Mouse (Mus musculus) lung, adult 2 months (tissue): ENCODE measurements around the gene Pcnx2. TPM values are rescaled to one million over a fixed set of nuclear protein-coding genes. Genes with fewer than 3 reads are reported as not detected.

Experiments
- DNase-seq: peaks from one replicate; pipeline ENCODE4 v3.0.0; 2022
- H3K4me1 ChIP-seq: fragments of 200-500 bp; 2 replicates; pipeline ENCODE4 v1.6.1; 2011; ENCODE audit warnings: low read length; ENCODE audit not compliant: control insufficient read depth, insufficient read depth
- H3K4me3 ChIP-seq: fragments of 200-500 bp; replicated peaks from 2 replicates; pipeline ENCODE3; 2011; ENCODE audit warnings: low read depth, mild to moderate bottlenecking, control low read depth, low read length; ENCODE audit errors: extremely low read depth
- CTCF ChIP-seq: fragments of 200-500 bp; IDR thresholded peaks from 2 replicates; pipeline ENCODE4 v1.5.1; 2011; ENCODE audit warnings: mild to moderate bottlenecking, low read length, control low read depth; ENCODE audit not compliant: insufficient read depth
- POLR2A ChIP-seq: fragments of 200-500 bp; IDR thresholded peaks from 2 replicates; pipeline ENCODE4 v1.6.1; 2011; ENCODE audit warnings: low read depth, mild to moderate bottlenecking, control low read depth, low read length, borderline replicate concordance; ENCODE audit errors: extremely low read depth
- WGBS: fragments of 180-500 bp; shearing (Covaris S2); methylation state at CpG from one replicate; pipeline ENCODE4 v1.1.7; 2018; 5-methylcytosine and 5-hydroxymethylcytosine counted together
- polyA plus RNA-seq: library from polyadenylated mRNA; depleted of rRNA; stranded (reverse); fragments of >200 nt; gene quantifications from 2 replicates; pipeline ENCODE4 v1.2.3, GENCODE M21; 2012

Pcnx2 gene
- polyA plus RNA-seq, 1 experiment, result 2.1 TPM

DNA sequence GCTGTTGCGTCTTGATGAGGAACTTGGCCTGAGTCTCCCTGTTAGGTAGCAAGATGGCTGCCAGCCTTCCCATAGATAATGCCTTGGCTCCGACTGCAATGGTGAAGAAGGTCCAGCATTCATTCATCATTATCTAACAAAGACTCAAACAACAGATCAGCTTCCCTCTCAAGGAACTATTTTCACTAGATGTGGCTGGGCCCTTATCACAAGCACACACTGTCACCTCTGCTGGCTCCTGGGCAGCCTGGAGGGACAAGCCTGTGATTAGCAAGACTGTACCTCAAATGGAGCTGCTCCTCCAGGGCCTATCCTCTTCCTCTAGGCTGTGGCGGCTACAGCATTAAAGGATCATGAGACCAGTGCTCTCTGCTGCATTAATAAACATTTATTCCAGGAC, 28.4 kb downstream of the Pcnx2 start:
- DNase-seq, result no peak
- TF ChIP-seq CTCF (no peak), POLR2A (no peak)
- no peak overlapping the region for H3K4me3 ChIP-seq
- 81% methylated on average over 3 of the region's 3 CpGs for WGBS
- no peaks in the 10 kb centered on the region for H3K4me1 ChIP-seq

DNA sequence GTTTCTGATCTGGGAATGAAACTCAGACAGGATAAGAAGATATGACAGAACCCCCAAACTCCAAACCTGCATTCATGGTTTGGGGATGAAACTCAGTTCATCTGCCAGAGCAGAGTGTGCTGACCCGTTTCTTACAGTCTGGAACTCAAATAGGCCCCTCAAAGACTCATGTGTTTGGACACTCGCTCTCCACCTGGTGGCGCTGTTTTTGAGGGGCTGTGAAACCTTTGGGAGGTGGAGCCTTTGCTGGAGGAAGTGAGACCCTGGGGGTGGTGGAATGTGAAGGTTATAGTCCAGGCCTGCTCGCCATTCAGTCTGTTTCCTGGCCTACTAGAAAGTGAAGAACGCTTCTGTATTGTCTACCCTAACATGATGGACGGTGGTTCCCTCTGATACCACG, 29.6 kb downstream of the Pcnx2 start:
- Histone ChIP-seq H3K4me1 (no peaks in the 10 kb centered on the region), H3K4me3 (no peak overlapping the region)
- no peak for DNase-seq
- WGBS, result 57% methylated on average over 7 of the region's 7 CpGs
- TF ChIP-seq POLR2A, result no peak
- no peak for TF ChIP-seq CTCF

DNA sequence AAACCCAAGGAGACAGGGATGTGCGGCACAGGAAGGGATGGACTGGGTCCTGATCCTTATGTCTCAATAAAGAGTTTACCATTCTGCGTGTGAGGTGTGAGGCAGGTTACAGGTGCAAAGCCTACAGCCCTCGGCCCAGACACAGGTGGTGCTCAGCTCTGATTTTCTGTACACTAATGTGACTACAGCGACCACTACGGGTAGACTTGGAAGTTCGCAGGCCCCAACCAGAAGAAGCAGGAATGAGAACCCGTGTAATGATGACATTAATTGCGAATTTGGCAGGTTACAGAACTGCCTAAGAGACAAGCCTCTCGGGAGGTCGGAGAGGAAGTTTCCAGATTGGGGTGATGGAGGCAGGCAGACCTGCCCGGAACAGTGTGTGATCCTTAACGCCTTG, 32.0 kb downstream of the Pcnx2 start:
- DNase-seq, result no peak
- H3K4me1 ChIP-seq, result no peaks in the 10 kb centered on the region
- no peak for TF ChIP-seq CTCF
- no peak for TF ChIP-seq POLR2A
- 69% methylated on average over 12 of the region's 12 CpGs for WGBS
- no peak overlapping the region for H3K4me3 ChIP-seq

DNA sequence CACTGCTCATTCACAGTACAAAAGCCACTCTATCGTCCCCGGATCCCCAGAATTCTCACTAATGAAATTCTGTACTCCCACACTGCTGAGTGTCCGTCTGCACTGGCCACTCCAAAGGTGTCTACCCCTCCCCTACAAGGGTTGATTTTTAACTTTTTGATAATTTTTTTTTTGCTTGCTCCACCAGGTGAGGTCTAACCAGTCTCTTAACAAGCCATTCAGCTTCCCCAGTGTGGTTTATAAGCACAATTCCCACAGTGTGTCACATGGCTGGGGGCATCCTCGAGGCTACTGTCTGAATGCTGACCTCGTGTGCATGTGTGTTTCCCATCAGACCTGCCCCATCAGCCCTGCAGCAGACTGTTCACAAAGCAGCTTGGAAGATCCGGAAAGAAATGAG, 40.9 kb downstream of the Pcnx2 start:
- WGBS, result 54% methylated on average over 6 of the region's 6 CpGs

DNA sequence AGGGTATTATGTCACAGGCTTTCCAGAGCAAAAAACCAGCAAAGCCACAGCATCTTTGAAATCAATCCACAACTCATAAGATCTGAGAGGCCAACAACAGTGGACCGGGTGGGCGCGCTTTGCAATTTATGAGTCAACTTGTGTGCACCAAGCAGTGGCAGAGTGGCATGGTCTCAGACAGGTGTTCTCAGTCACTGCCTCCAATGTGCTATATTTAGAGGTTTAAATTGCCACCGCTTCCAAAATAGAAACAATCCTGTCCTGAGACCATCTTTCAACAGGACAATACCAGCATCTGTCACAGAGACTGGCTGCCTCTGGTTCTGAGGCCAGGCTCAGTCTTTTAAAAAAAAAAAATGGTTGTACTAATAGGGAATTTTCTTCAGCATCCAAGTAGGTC, 42.0 kb downstream of the Pcnx2 start:
- 84% methylated on average over 4 of the region's 4 CpGs for WGBS
- DNase-seq, result no peak
- no peak for TF ChIP-seq CTCF
- no peak for TF ChIP-seq POLR2A

More for the DNA sequence above, 40.9 kb downstream of the Pcnx2 start:
- TF ChIP-seq POLR2A (no peak), CTCF (no peak)
- no peak for DNase-seq
- no peak overlapping the region for H3K4me3 ChIP-seq
- no peaks in the 10 kb centered on the region for H3K4me1 ChIP-seq

DNA sequence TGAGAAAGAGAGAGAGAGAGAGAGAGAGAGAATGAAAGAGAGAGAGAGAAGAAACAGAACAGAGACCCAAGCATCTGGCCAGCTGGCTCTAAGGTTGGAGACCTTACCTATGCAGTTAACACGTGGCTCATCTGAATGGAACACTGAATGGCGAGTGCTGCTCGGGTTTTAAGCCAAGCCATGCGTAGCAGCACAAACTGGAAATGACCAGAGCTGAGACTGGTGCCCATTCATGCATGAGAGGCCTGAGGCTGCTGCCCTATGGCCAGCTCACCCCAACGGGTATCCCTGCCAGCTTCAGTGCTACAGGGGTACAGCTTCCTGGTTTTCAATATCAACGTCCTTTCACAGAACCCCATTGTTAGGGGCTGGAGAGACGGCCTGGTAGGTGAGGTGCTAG, 43.7 kb downstream of the Pcnx2 start:
- H3K4me1 ChIP-seq, result no peaks in the 10 kb centered on the region
- whole genome bisulfite sequencing, result 76% methylated on average over 7 of the region's 7 CpGs
- no peak overlapping the region for H3K4me3 ChIP-seq
- no peak for DNase-seq
- no peak for TF ChIP-seq CTCF
- no peak for TF ChIP-seq POLR2A

More for the DNA sequence above, 42.0 kb downstream of the Pcnx2 start:
- no peak overlapping the region for H3K4me3 ChIP-seq
- H3K4me1 ChIP-seq, result no peaks in the 10 kb centered on the region

DNA sequence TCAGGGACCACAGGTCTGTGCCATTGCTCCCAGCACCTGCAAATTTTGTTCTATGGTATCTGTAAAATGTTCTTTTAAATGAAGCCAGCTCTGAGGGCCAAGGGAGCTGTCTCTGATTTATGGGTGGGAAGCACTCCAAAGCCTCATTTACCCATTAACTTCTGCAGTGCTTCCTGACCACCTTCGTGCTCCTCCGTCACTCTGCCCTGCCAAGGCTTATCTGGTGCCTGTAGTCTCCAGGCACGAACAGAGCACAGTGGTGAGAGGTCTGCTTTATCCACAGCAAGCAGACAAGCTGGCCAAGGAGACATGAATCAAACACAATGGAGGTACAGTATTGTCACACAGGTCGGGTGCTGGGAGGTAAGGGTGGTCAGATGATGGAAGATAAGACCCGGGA, 44.8 kb downstream of the Pcnx2 start:
- H3K4me1 ChIP-seq, result no peaks in the 10 kb centered on the region
- 38% methylated on average over 5 of the region's 5 CpGs for WGBS
- DNase-seq, result no peak
- no peak for TF ChIP-seq POLR2A
- TF ChIP-seq CTCF, result no peak
- no peak overlapping the region for H3K4me3 ChIP-seq

DNA sequence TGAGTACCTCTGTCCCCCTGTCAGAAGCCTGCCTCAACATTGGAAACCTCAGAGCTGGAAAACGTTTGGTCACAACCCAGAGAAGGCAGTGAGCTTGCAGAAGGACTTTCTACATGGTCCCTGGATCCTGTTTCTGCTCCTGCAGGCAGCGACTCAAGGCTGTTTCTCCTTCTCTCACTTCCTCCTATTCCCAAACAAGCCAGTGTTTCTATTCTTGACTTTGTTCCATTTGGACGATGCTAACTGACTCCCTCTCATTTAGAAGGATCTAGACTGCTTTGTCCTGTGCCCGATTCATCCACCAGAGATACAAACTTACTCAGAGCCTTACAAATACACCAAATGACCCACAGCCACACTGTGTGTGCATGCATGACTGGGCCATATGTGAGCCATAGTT, 48.9 kb downstream of the Pcnx2 start:
- TF ChIP-seq POLR2A, result no peak
- no peak for TF ChIP-seq CTCF
- no peak for DNase-seq
- Histone ChIP-seq H3K4me3 (no peak overlapping the region), H3K4me1 (no peaks in the 10 kb centered on the region)
- WGBS, result 45% methylated on average over 4 of the region's 4 CpGs

DNA sequence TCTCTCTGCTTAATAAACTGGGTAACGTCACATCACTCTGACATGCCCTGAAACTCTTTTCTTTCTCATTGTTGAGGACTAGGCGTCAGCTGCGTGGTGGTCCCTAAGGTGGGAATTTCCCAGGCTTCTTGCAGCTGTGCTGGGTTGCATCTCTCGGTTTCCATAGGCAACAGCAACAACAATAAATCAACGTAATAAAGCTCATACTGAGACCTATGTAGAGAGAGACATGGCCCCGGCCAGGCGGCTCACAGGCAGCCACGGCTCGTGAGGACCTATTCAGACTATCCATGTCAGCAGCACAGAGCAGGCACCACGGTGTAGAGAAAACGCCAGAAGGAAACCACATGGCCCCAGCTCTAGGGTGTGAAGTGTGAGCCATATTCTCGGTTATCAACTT, 50.3 kb downstream of the Pcnx2 start:
- no peak for TF ChIP-seq POLR2A
- TF ChIP-seq CTCF, result no peak
- Histone ChIP-seq H3K4me1 (no peaks in the 10 kb centered on the region), H3K4me3 (no peak overlapping the region)
- DNase-seq, result no peak
- WGBS, result 72% methylated on average over 12 of the region's 12 CpGs

DNA sequence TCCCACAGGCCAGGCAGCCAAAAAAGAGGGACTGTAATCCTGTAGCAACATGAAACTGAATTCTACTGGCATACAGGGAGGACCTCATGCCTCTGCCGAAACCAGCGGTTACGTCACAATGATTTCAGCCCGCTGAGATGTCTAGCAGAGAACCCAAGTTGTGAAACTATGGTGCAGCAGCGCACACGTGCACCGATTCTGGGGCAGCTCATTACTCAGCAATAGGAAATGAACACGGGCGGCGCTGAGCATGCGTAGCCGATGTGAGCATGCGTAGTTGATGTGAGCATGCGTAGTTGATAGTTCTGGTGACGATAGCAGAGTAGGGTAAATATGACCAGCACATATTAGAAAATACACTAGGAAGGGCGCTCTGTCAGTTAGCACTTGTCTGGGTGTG, 52.8 kb downstream of the Pcnx2 start:
- Histone ChIP-seq H3K4me3 (no peak overlapping the region), H3K4me1 (no peaks in the 10 kb centered on the region)
- 90% methylated on average over 16 of the region's 16 CpGs for WGBS
- no peak for TF ChIP-seq POLR2A
- no peak for TF ChIP-seq CTCF
- DNase-seq, result no peak
